Mouse (Mus musculus): ENCODE measurements at regions not wholly inside any gene's neighbourhood (a gene's known extent, or its start where the extent isn't known, plus 50 kb on each side); places are given as distances from the start of the nearest gene placed in this dataset.

DNA sequence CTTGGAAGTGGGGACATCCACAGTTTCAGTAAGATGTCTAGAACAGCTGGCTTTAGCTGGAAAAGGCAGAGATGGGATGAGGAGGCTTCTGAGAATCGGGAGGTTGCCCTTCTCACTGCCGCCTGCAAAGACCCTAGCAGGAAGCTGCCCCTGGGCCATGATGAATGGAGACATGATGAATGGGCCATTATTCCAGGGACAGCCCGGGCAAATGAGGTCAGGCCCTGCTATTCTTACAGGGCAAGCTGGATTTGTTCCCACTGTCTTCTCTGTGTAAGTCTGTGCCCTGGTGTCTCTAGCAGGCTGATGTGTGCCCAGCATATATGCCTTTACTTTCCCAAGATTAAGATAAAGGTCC lies 51.1 kb upstream of the Iqsec3 start:
- ATAC-seq (replicated peaks; ENCODE audit: low FRiP score, low TSS enrichment, low read depth) (no peak), DNase-seq (ENCODE audit: low spot score) (no peak)
- Histone ChIP-seq H3K4me3 (ENCODE audit: low read depth, low read length) (no peak overlapping the region), H3K4me2 (ENCODE audit: low read length) (no peak overlapping the region), H3K4me1 (replicated peaks; ENCODE audit: control insufficient read depth, insufficient read depth, low read length) (no peaks in the 10 kb centered on the region), H3K36me3 (ENCODE audit: control insufficient read depth, insufficient read depth, low read length) (no peaks in the 10 kb centered on the region), H3K27me3 (replicated peaks; ENCODE audit: control insufficient read depth, insufficient read depth, low read length) (no peaks in the 10 kb centered on the region), H3K9ac (ENCODE audit: low read length) (no peak overlapping the region), H3K27ac (ENCODE audit: low read depth) (no peak overlapping the region), H3K9me3 (ENCODE audit: control insufficient read depth, low read length) (no peaks in the 10 kb centered on the region)
- WGBS = 40% methylated on average over 3 of the region's 3 CpGs

GRCm38 (mm10) chr6:121523882-121524612 lies 50.6 kb upstream of the Iqsec3 start:
- DNase-seq (ENCODE audit: low spot score) = no peak
- H3K36me3 ChIP-seq (ENCODE audit: control insufficient read depth, insufficient read depth, low read length) = no peaks in the 10 kb centered on the region
- no peak overlapping the region for H3K4me3 ChIP-seq (ENCODE audit: low read depth, low read length)
- no peak overlapping the region for H3K4me2 ChIP-seq (ENCODE audit: low read length)
- WGBS = 75% methylated on average over 11 of the region's 11 CpGs
- H3K4me1 ChIP-seq (replicated peaks; ENCODE audit: control insufficient read depth, insufficient read depth, low read length) = no peaks in the 10 kb centered on the region
- no peaks in the 10 kb centered on the region for H3K9me3 ChIP-seq (ENCODE audit: control insufficient read depth, low read length)
- H3K9ac ChIP-seq (ENCODE audit: low read length) = no peak overlapping the region
- H3K27me3 ChIP-seq (replicated peaks; ENCODE audit: control insufficient read depth, insufficient read depth, low read length) = no peaks in the 10 kb centered on the region
- H3K27ac ChIP-seq (ENCODE audit: low read depth) = no peak overlapping the region
- no peak for ATAC-seq (replicated peaks; ENCODE audit: low FRiP score, low TSS enrichment, low read depth)
